Mouse (Mus musculus): ENCODE measurements around the gene Prl3b1. TPM values are rescaled to one million over a fixed set of nuclear protein-coding genes. Genes with fewer than 3 reads are reported as not detected.

Gene Prl3b1
- not detected in 2 replicates for polyA plus RNA-seq (2015; fragmentation: Nextera tagmentation; extraction: Ambion mirVana)

DNA sequence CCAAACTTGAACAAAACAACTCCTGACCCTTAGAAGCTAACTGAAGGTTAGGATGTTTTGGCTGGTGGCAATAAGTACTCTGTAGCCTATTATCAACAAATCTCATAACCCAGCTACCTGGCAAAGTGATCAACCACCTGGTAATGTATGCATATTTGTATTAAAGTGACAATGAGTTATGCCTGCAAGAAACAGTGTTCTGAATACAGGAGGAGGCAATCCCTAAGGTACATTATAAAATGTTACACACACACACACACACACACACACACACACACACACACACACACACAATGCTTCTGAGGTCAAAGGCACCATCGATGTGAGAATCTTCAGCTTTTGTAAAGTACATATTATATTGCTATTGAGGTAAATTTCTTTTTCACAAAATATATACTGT is at the start of gene Prl3b1:
TSS of gene Prl3b1 (plus strand) at position 301 of the 400 bp plus-strand sequence.
- no peaks in the 10 kb centered on the region for H3K27me3 ChIP-seq (replicated peaks)
- no peaks in the 10 kb centered on the region for H3K9me3 ChIP-seq
- no peaks in the 10 kb centered on the region for H3K36me3 ChIP-seq
- ATAC-seq, result no peak
- H3K4me3 ChIP-seq (replicated peaks), result no peak within 1 kb of the TSS
- H3K4me1 ChIP-seq (replicated peaks), result no peaks in the 10 kb centered on the region
- H3K4me2 ChIP-seq (replicated peaks), result no peak within 1 kb of the TSS
- 89% methylated on average over 1 of the region's 1 CpGs for WGBS
- no peak within 1 kb of the TSS for H3K27ac ChIP-seq
- H3K9ac ChIP-seq, result no peak within 1 kb of the TSS

DNA sequence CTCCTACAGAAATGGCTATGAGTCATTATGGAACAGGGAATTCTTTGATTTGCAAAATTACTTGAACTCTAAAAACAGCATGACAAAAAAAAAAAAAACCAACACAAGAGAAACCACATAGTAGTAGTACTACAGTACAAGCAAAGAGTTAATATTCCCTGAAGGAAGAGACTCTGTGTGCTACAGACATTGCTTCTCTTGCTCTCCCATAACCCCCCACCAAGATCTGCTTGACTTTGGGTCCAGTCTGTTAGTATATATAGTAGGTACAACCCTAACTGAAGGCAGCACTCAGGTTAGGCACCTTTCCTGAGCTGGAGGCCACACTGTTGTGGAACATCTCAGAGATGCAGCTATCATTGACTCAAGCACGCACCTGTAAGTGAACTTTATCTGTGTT is 45.3 kb upstream of the Prl3b1 start, which contains the start of gene Prl3c1:
TSS of gene Prl3c1 (plus strand) at position 301 of the 400 bp plus-strand sequence.
- Histone ChIP-seq H3K36me3 (no peaks in the 10 kb centered on the region), H3K9ac (no peak within 1 kb of the TSS), H3K4me3 (replicated peaks) (no peak within 1 kb of the TSS), H3K9me3 (no peaks in the 10 kb centered on the region), H3K27me3 (replicated peaks) (no peaks in the 10 kb centered on the region), H3K4me2 (replicated peaks) (no peak within 1 kb of the TSS), H3K4me1 (replicated peaks) (no peaks in the 10 kb centered on the region), H3K27ac (no peak within 1 kb of the TSS)
- ATAC-seq, result no peak
- 79% methylated on average over 1 of the region's 1 CpGs for WGBS

- no peak within 1 kb of the TSS for H3K4me3 ChIP-seq (replicated peaks)
- H3K27ac ChIP-seq, result no peak within 1 kb of the TSS
- no peaks in the 10 kb centered on the region for H3K36me3 ChIP-seq
- no peak within 1 kb of the TSS for H3K4me2 ChIP-seq (replicated peaks)
- 91% methylated on average over 4 of the region's 4 CpGs for WGBS
- no peaks in the 10 kb centered on the region for H3K27me3 ChIP-seq (replicated peaks)
- no peaks in the 10 kb centered on the region for H3K9me3 ChIP-seq
- no peak for ATAC-seq
- H3K9ac ChIP-seq, result no peak within 1 kb of the TSS
- no peaks in the 10 kb centered on the region for H3K4me1 ChIP-seq (replicated peaks)
Observed at GRCm38 (mm10) chr13:27259136-27259535, 17.5 kb downstream of the Prl3b1 start, which contains the start of gene Prl3a1. Gene Prl3a1, plus strand, starts transcription at chr13:27259436.

Other genes with a start within 250 kb of the Prl3b1 start
- gene Prl, start 184.3 kb upstream of the Prl3b1 start, polyA plus RNA-seq (2015; fragmentation: Nextera tagmentation; extraction: Ambion mirVana), result not detected in 2 replicates
- not detected in 2 replicates for gene Prl3d1, start 147.7 kb upstream of the Prl3b1 start, polyA plus RNA-seq (2015; fragmentation: Nextera tagmentation; extraction: Ambion mirVana)
- not detected in 2 replicates for gene Prl3d2, start 120.1 kb upstream of the Prl3b1 start, polyA plus RNA-seq (2015; fragmentation: Nextera tagmentation; extraction: Ambion mirVana)
- gene Prl3d3, start 85.1 kb upstream of the Prl3b1 start, polyA plus RNA-seq (2015; fragmentation: Nextera tagmentation; extraction: Ambion mirVana), result not detected in 2 replicates
- gene Prl3c1, start 45.2 kb upstream of the Prl3b1 start, polyA plus RNA-seq (2015; fragmentation: Nextera tagmentation; extraction: Ambion mirVana), result not detected in 2 replicates
- not detected in 2 replicates for gene Prl3a1, start 17.6 kb downstream of the Prl3b1 start, polyA plus RNA-seq (2015; fragmentation: Nextera tagmentation; extraction: Ambion mirVana)
- gene Prl6a1, start 70.8 kb downstream of the Prl3b1 start, polyA plus RNA-seq (2015; fragmentation: Nextera tagmentation; extraction: Ambion mirVana), result 0.20 and 0.28 TPM in 2 replicates
- not detected in 2 replicates for gene Prl8a2, start 103.8 kb downstream of the Prl3b1 start, polyA plus RNA-seq (2015; fragmentation: Nextera tagmentation; extraction: Ambion mirVana)
- gene Prl2b1, start 149.0 kb downstream of the Prl3b1 start, polyA plus RNA-seq (2015; fragmentation: Nextera tagmentation; extraction: Ambion mirVana), result not detected in 2 replicates
- not detected in 2 replicates for gene Prl8a6, start 196.8 kb downstream of the Prl3b1 start, polyA plus RNA-seq (2015; fragmentation: Nextera tagmentation; extraction: Ambion mirVana)

All from intestine, embryonic 15.5 days (tissue).